Mouse (Mus musculus) CH12.LX (cell line): ENCODE measurements at regions not wholly inside any gene's neighbourhood (a gene's known extent, or its start where the extent isn't known, plus 50 kb on each side); places are given as distances from the start of the nearest gene placed in this dataset.

Source experiments
- DNase-seq: peaks from one replicate; pipeline ENCODE4 v3.0.0-alpha.2; 2013; ENCODE audit errors: extremely low read depth
- H3K27ac ChIP-seq: 2 replicates; pipeline ENCODE4 v1.5.1; 2012; ENCODE audit warnings: low read depth, mild to moderate bottlenecking, control low read depth, moderate library complexity; ENCODE audit not compliant: insufficient read depth
- H3K27me3 ChIP-seq: replicated peaks from 2 replicates; pipeline ENCODE3; 2012; ENCODE audit warnings: inconsistent platforms
- H3K36me3 ChIP-seq, 2 experiments: replicated peaks in 1 of 2; 2 replicates each; pipeline versions ENCODE3 to v1.6.1; 2012; ENCODE audit warnings: inconsistent platforms in 1 of 2, low read length in 1 of 2, mild to moderate bottlenecking in 1 of 2, mixed read lengths in 1 of 2, moderate library complexity in 1 of 2; ENCODE audit not compliant: control insufficient read depth in 1 of 2, insufficient read depth in 1 of 2
- H3K4me1 ChIP-seq, 2 experiments: 2 replicates each; pipeline ENCODE4 v1.6.1; 2012; ENCODE audit warnings: inconsistent platforms in 1 of 2, moderate library complexity in 1 of 2; ENCODE audit not compliant: insufficient read depth in 2 of 2, control insufficient read depth in 1 of 2
- H3K4me2 ChIP-seq: 2 replicates; pipeline ENCODE4 v1.6.1; 2012; ENCODE audit warnings: low read depth, mild to moderate bottlenecking, control low read depth; ENCODE audit not compliant: poor library complexity, insufficient read depth, severe bottlenecking
- H3K4me3 ChIP-seq, 3 experiments: fragments of 150-350 bp in 1 of 3; sonication (generic) in 1 of 3; replicated peaks in 1 of 3; 2 replicates each; pipeline versions ENCODE3 to v1.5.1; 2011 to 2012; ENCODE audit warnings: low read depth in 2 of 3, low read length in 2 of 3, mild to moderate bottlenecking in 2 of 3, moderate library complexity in 2 of 3, control low read depth in 1 of 3, improper control_type of control experiment in 1 of 3, inconsistent platforms in 1 of 3, mixed read lengths in 1 of 3; ENCODE audit not compliant: poor library complexity in 1 of 3
- H3K79me2 ChIP-seq: replicated peaks from 2 replicates; pipeline ENCODE4 v1.6.1; 2012; ENCODE audit warnings: mild to moderate bottlenecking, moderate library complexity; ENCODE audit not compliant: control insufficient read depth, poor library complexity, insufficient read depth, severe bottlenecking; ENCODE audit errors: extremely low read depth
- H3K9ac ChIP-seq: 2 replicates; pipeline ENCODE4 v1.6.1; 2012; ENCODE audit warnings: low read depth, mild to moderate bottlenecking, control low read depth, moderate library complexity; ENCODE audit not compliant: insufficient read depth
- H3K9me3 ChIP-seq: replicated peaks from 2 replicates; pipeline ENCODE3; 2012; ENCODE audit warnings: low read length, inconsistent platforms, mixed read lengths
- BHLHE40 ChIP-seq: IDR thresholded peaks from 2 replicates; pipeline ENCODE4 v1.6.1; 2011; ENCODE audit warnings: mild to moderate bottlenecking, low read depth, low read length, improper control_type of control experiment
- CHD1 ChIP-seq: IDR thresholded peaks from 2 replicates; pipeline ENCODE4 v1.6.1; 2012; ENCODE audit warnings: low read depth, low read length, improper control_type of control experiment, inconsistent platforms
- CHD2 ChIP-seq: IDR thresholded peaks from 2 replicates; pipeline ENCODE4 v1.6.1; 2011; ENCODE audit warnings: low read length, improper control_type of control experiment
- CTCF ChIP-seq, 2 experiments: IDR thresholded peaks in 1 of 2; conservative IDR thresholded peaks in 1 of 2; 2 replicates each; pipeline ENCODE4 v1.5.1; 2011 to 2012; ENCODE audit warnings: low read depth in 2 of 2, low read length in 2 of 2, improper control_type of control experiment in 1 of 2, inconsistent platforms in 1 of 2, mild to moderate bottlenecking in 1 of 2, moderate library complexity in 1 of 2
- E2F4 ChIP-seq: IDR thresholded peaks from 2 replicates; pipeline ENCODE4 v1.6.1; 2011; ENCODE audit warnings: low read depth, low read length, improper control_type of control experiment; ENCODE audit not compliant: insufficient replicate concordance
- ELF1 ChIP-seq: IDR thresholded peaks from 2 replicates; pipeline ENCODE4 v1.6.1; 2014; ENCODE audit warnings: low read depth, mild to moderate bottlenecking, inconsistent platforms, low read length, improper control_type of control experiment
- EP300 ChIP-seq: IDR thresholded peaks from 2 replicates; pipeline ENCODE4 v1.6.1; 2011; ENCODE audit warnings: low read length, improper control_type of control experiment
- GABPA ChIP-seq: IDR thresholded peaks from 2 replicates; pipeline ENCODE4 v1.6.1; 2012; ENCODE audit warnings: low read depth, low read length, improper control_type of control experiment, inconsistent platforms; ENCODE audit not compliant: insufficient replicate concordance
- IRF4 ChIP-seq: IDR thresholded peaks from 2 replicates; pipeline ENCODE4 v1.6.1; 2014; ENCODE audit warnings: low read depth, mild to moderate bottlenecking, inconsistent platforms, low read length, improper control_type of control experiment
- JUN ChIP-seq: IDR thresholded peaks from 2 replicates; pipeline ENCODE4 v1.6.1; 2011; ENCODE audit warnings: low read depth, mild to moderate bottlenecking, low read length, improper control_type of control experiment, moderate library complexity; ENCODE audit not compliant: insufficient read depth
- KAT2A ChIP-seq: IDR thresholded peaks from 2 replicates; pipeline ENCODE4 v1.6.1; 2012; ENCODE audit warnings: low read length, improper control_type of control experiment, inconsistent platforms; ENCODE audit not compliant: insufficient replicate concordance
- MAX ChIP-seq: IDR thresholded peaks from 2 replicates; pipeline ENCODE4 v1.6.1; 2011; ENCODE audit warnings: low read length, improper control_type of control experiment
- MEF2A ChIP-seq: IDR thresholded peaks from 2 replicates; pipeline ENCODE4 v1.6.1; 2014; ENCODE audit warnings: low read depth, mild to moderate bottlenecking, inconsistent platforms, low read length, improper control_type of control experiment, borderline replicate concordance
- MXI1 ChIP-seq: IDR thresholded peaks from 2 replicates; pipeline ENCODE4 v1.6.1; 2011; ENCODE audit warnings: mild to moderate bottlenecking, low read depth, low read length, improper control_type of control experiment
- PAX5 ChIP-seq: IDR thresholded peaks from 2 replicates; pipeline ENCODE4 v1.6.1; 2012; ENCODE audit warnings: low read length, inconsistent platforms, mixed read lengths
- POLR2A ChIP-seq: IDR thresholded peaks from 2 replicates; pipeline ENCODE4 v1.6.1; 2011; ENCODE audit warnings: low read depth, mild to moderate bottlenecking, improper control_type of control experiment, low read length
- RAD21 ChIP-seq: IDR thresholded peaks from 2 replicates; pipeline ENCODE4 v1.6.1; 2011; ENCODE audit warnings: low read depth, mild to moderate bottlenecking, low read length, improper control_type of control experiment, moderate library complexity
- RCOR1 ChIP-seq: conservative IDR thresholded peaks from 2 replicates; pipeline ENCODE4 v1.6.1; 2012; ENCODE audit warnings: low read depth, mild to moderate bottlenecking, inconsistent platforms, low read length, improper control_type of control experiment
- SIN3A ChIP-seq: IDR thresholded peaks from 2 replicates; pipeline ENCODE4 v1.6.1; 2012; ENCODE audit warnings: low read length, improper control_type of control experiment, inconsistent platforms
- SMC3 ChIP-seq: IDR thresholded peaks from 2 replicates; pipeline ENCODE4 v1.6.1; 2011; ENCODE audit warnings: low read depth, low read length, improper control_type of control experiment
- TBP ChIP-seq: conservative IDR thresholded peaks from 2 replicates; pipeline ENCODE4 v1.6.1; 2011; ENCODE audit warnings: low read depth, low read length, improper control_type of control experiment
- TCF12 ChIP-seq: IDR thresholded peaks from 2 replicates; pipeline ENCODE4 v1.6.1; 2014; ENCODE audit warnings: low read depth, mild to moderate bottlenecking, inconsistent platforms, low read length, improper control_type of control experiment
- UBTF ChIP-seq: IDR thresholded peaks from 2 replicates; pipeline ENCODE4 v1.6.1; 2012; ENCODE audit warnings: low read depth, mild to moderate bottlenecking, inconsistent platforms, low read length, improper control_type of control experiment, moderate library complexity
- ZKSCAN1 ChIP-seq: IDR thresholded peaks from 2 replicates; pipeline ENCODE4 v1.6.1; 2012; ENCODE audit warnings: low read depth, inconsistent platforms, low read length, improper control_type of control experiment, borderline replicate concordance
- ZMIZ1 ChIP-seq: IDR thresholded peaks from 2 replicates; pipeline ENCODE4 v1.6.1; 2012; ENCODE audit warnings: low read depth, mild to moderate bottlenecking, inconsistent platforms, low read length, improper control_type of control experiment
- ZNF384 ChIP-seq: IDR thresholded peaks from 2 replicates; pipeline ENCODE4 v1.6.1; 2012; ENCODE audit warnings: low read depth, low read length, improper control_type of control experiment, inconsistent platforms
- dilution Hi-C: fragments of 300-500 bp; cut with MboI; formaldehyde crosslinking; loops from 2 replicates; pipeline ENCODE4 v1.14.3; 2020; ENCODE audit warnings: low sequenced_read_pairs; ENCODE audit not compliant: extremely low pct_unique_long_range_greater_than_20kb, extremely low pct_ligation_motif_present
- in situ Hi-C: fragments of 300-500 bp; cut with MboI; formaldehyde crosslinking; loops from 3 replicates; pipeline ENCODE4 v1.14.3; 2019; ENCODE audit warnings: low sequenced_read_pairs, low pct_ligation_motif_present, low pct_unique_long_range_greater_than_20kb, mixed read lengths

GRCm38 (mm10) chr1:184259853-184260252 lies 225.8 kb upstream of the 1700056E22Rik start (continued):
- TF ChIP-seq JUN (no peak), TBP (0 out of 2 replicates have a peak, but pooled peaks have one; percentile 28), POLR2A (no peak), MAX (0 out of 2 replicates have a peak, but pooled peaks have one; percentile 8), KAT2A (no peak), PAX5 (no peak), ZNF384 (no peak), CHD1 (no peak)

GRCm38 (mm10) chr1:184257356-184257755 lies 223.3 kb upstream of the 1700056E22Rik start:
- Histone ChIP-seq H3K4me3 (no peak overlapping the region), H3K27ac (no peak overlapping the region), H3K9ac (no peak overlapping the region), H3K79me2 (no peaks in the 10 kb centered on the region), H3K36me3 (no peaks in the 10 kb centered on the region), H3K4me2 (no peak overlapping the region), H3K4me1 (peaks cover 19 to 37% of the 10 kb centered on the region in 2 experiments), H3K27me3 (no peaks in the 10 kb centered on the region), H3K9me3 (peaks cover 7% of the 10 kb centered on the region)
- in situ Hi-C loops, result loop anchor here (25.0 kb wide), 1 partner anchor 205 kb away; no protein-coding TSS in a partner anchor
- DNase-seq, result peak; percentile 15
- dilution Hi-C loops, result no loop called here
- TF ChIP-seq ZMIZ1 (no peak), E2F4 (no peak), JUN (no peak), ELF1 (no peak), RAD21 (peak; percentile 36), RCOR1 (no peak), CTCF (conservative IDR thresholded peaks at IDR 0.05 in 1 of 2, IDR thresholded peaks at IDR 0.05 in 1 of 2; ENCODE audit: low read depth in 2 of 2, low read length in 2 of 2) (peak in 1 of 2 experiments; percentile 34; a peak in 1 of 4 replicates), SMC3 (peak; percentile 28)

- Histone ChIP-seq H3K4me1 (peaks cover 4 to 14% of the 10 kb centered on the region in 2 experiments; a peak in 2 of 4 replicates), H3K79me2 (no peaks in the 10 kb centered on the region), H3K4me3 (no peak overlapping the region), H3K9me3 (peaks cover 7% of the 10 kb centered on the region), H3K4me2 (no peak overlapping the region), H3K9ac (no peak overlapping the region), H3K36me3 (no peaks in the 10 kb centered on the region), H3K27ac (no peak overlapping the region), H3K27me3 (no peaks in the 10 kb centered on the region)
- no peak for DNase-seq
- dilution Hi-C loops (no loop called here), in situ Hi-C loops (loop anchor here (25.0 kb wide), 1 partner anchor 207 kb away; no protein-coding TSS in a partner anchor)
- TF ChIP-seq RCOR1 (no peak), BHLHE40 (no peak), RAD21 (no peak), MEF2A (no peak), MXI1 (no peak), ZKSCAN1 (no peak), IRF4 (no peak), GABPA (no peak), EP300 (no peak), UBTF (no peak), TCF12 (no peak), CHD2 (no peak), SIN3A (no peak)
Observed at GRCm38 (mm10) chr1:184254951-184255350, 220.8 kb upstream of the 1700056E22Rik start.
